Mouse (Mus musculus): ENCODE data around the gene Fdx1l. TPM values are rescaled to one million over a fixed set of nuclear protein-coding genes. Genes with fewer than 3 reads are reported as not detected.

The Fdx1l gene
- polyA plus RNA-seq, 1 experiment from 2014 or later, result 53.2 TPM

MicroRNA genes within 50 kb of the gene (microRNA counts, 519-probe panel; counts per million panel counts)
- not detected for microRNA mmu-miR-1900

Other genes with a start within 250 kb of the Fdx1l start
- gene A230050P20Rik, start 205.0 kb downstream of the Fdx1l start, polyA plus RNA-seq (2014; fragmentation: Nextera tagmentation; extraction: Ambion mirVana), result 0.59 and 0.97 TPM in 2 replicates
- gene Angptl6, start 193.9 kb downstream of the Fdx1l start, polyA plus RNA-seq (2014; fragmentation: Nextera tagmentation; extraction: Ambion mirVana), result 4.3 and 4.9 TPM in 2 replicates
- 55.9 and 57.8 TPM in 2 replicates for gene Ppan, start 185.4 kb downstream of the Fdx1l start, polyA plus RNA-seq (2014; fragmentation: Nextera tagmentation; extraction: Ambion mirVana)
- 342 and 364 TPM in 2 replicates for gene Eif3g, start 175.0 kb downstream of the Fdx1l start, polyA plus RNA-seq (2014; fragmentation: Nextera tagmentation; extraction: Ambion mirVana)
- 65.6 and 82.9 TPM in 2 replicates for gene Dnmt1, start 113.7 kb downstream of the Fdx1l start, polyA plus RNA-seq (2014; fragmentation: Nextera tagmentation; extraction: Ambion mirVana)
- gene S1pr2, start 96.8 kb downstream of the Fdx1l start, polyA plus RNA-seq (2014; fragmentation: Nextera tagmentation; extraction: Ambion mirVana), result 23.4 TPM in 2 replicates
- 120 and 132 TPM in 2 replicates for gene Mrpl4, start 70.9 kb downstream of the Fdx1l start, polyA plus RNA-seq (2014; fragmentation: Nextera tagmentation; extraction: Ambion mirVana)
- gene Icam1, start 57.6 kb downstream of the Fdx1l start, polyA plus RNA-seq (2014; fragmentation: Nextera tagmentation; extraction: Ambion mirVana), result 4.3 and 4.5 TPM in 2 replicates
- 5.4 and 5.7 TPM in 2 replicates for gene Icam4, start 44.2 kb downstream of the Fdx1l start, polyA plus RNA-seq (2014; fragmentation: Nextera tagmentation; extraction: Ambion mirVana)
- gene Icam5, start 41.5 kb downstream of the Fdx1l start, polyA plus RNA-seq (2014; fragmentation: Nextera tagmentation; extraction: Ambion mirVana), result 0.24 TPM in 1 of 2 replicates, not detected in the other
- gene Zglp1, start 6.5 kb downstream of the Fdx1l start, polyA plus RNA-seq (2014; fragmentation: Nextera tagmentation; extraction: Ambion mirVana), result 0.45 and 2.7 TPM in 2 replicates
- gene Gm49373, start 518 bp downstream of the Fdx1l start, polyA plus RNA-seq (2014; fragmentation: Nextera tagmentation; extraction: Ambion mirVana), result 0.40 and 1.0 TPM in 2 replicates
- 2.0 and 2.3 TPM in 2 replicates for gene Gm38431, start 18.4 kb upstream of the Fdx1l start, polyA plus RNA-seq (2014; fragmentation: Nextera tagmentation; extraction: Ambion mirVana)
- 60.2 and 60.7 TPM in 2 replicates for gene Raver1, start 18.4 kb upstream of the Fdx1l start, polyA plus RNA-seq (2014; fragmentation: Nextera tagmentation; extraction: Ambion mirVana)
- gene Tyk2, start 57.6 kb upstream of the Fdx1l start, polyA plus RNA-seq (2014; fragmentation: Nextera tagmentation; extraction: Ambion mirVana), result 6.9 and 8.0 TPM in 2 replicates
- 306 and 307 TPM in 2 replicates for gene Cdc37, start 76.4 kb upstream of the Fdx1l start, polyA plus RNA-seq (2014; fragmentation: Nextera tagmentation; extraction: Ambion mirVana)
- 5.2 and 5.7 TPM in 2 replicates for gene Pde4a, start 92.1 kb upstream of the Fdx1l start, polyA plus RNA-seq (2014; fragmentation: Nextera tagmentation; extraction: Ambion mirVana)
- gene Keap1, start 165.7 kb upstream of the Fdx1l start, polyA plus RNA-seq (2014; fragmentation: Nextera tagmentation; extraction: Ambion mirVana), result 23.6 and 23.7 TPM in 2 replicates
- 0.59 and 0.73 TPM in 2 replicates for gene S1pr5, start 174.8 kb upstream of the Fdx1l start, polyA plus RNA-seq (2014; fragmentation: Nextera tagmentation; extraction: Ambion mirVana)
- 45.3 and 50.6 TPM in 2 replicates for gene Atg4d, start 191.7 kb upstream of the Fdx1l start, polyA plus RNA-seq (2014; fragmentation: Nextera tagmentation; extraction: Ambion mirVana)
- gene Kri1, start 214.4 kb upstream of the Fdx1l start, polyA plus RNA-seq (2014; fragmentation: Nextera tagmentation; extraction: Ambion mirVana), result 13.5 and 15.9 TPM in 2 replicates
- 80.3 and 83.2 TPM in 2 replicates for gene Cdkn2d, start 217.8 kb upstream of the Fdx1l start, polyA plus RNA-seq (2014; fragmentation: Nextera tagmentation; extraction: Ambion mirVana)
- 3.4 and 5.0 TPM in 2 replicates for gene Ap1m2, start 238.7 kb upstream of the Fdx1l start, polyA plus RNA-seq (2014; fragmentation: Nextera tagmentation; extraction: Ambion mirVana)
- gene Slc44a2, start 247.1 kb upstream of the Fdx1l start, polyA plus RNA-seq (2014; fragmentation: Nextera tagmentation; extraction: Ambion mirVana), result 60.4 and 66.4 TPM in 2 replicates